Mouse (Mus musculus) midbrain, embryonic 11.5 days (tissue): ENCODE data around the gene 1110032F04Rik. TPM values are rescaled to one million over a fixed set of nuclear protein-coding genes. Genes with fewer than 3 reads are reported as not detected.
A peak's percentile ranks its signal among the peaks of the same experiment; 100 is the strongest.

Experiments used
- ATAC-seq: fragments of 200-750 bp; cut with Nextera tagmentation; 2 replicates; pipeline ENCODE4 v1.8.0; 2017; ENCODE audit warnings: moderate TSS enrichment, moderate library complexity; ENCODE audit not compliant: low FRiP score
- DNase-seq: peaks from one replicate; pipeline ENCODE4 v3.0.0; 2015; ENCODE audit warnings: low spot score; ENCODE audit errors: missing footprints
- H3K27ac ChIP-seq: fragments of 300-500 bp; sonication (generic); 2 replicates; pipeline ENCODE4 v1.5.1; 2014; ENCODE audit warnings: low read depth, low read length
- H3K27me3 ChIP-seq: fragments of 300-500 bp; sonication (generic); 2 replicates; pipeline ENCODE4 v1.6.1; 2014; ENCODE audit warnings: mild to moderate bottlenecking, low read length, moderate library complexity, mixed read lengths; ENCODE audit not compliant: control insufficient read depth, insufficient read depth
- H3K36me3 ChIP-seq: fragments of 300-500 bp; sonication (generic); 2 replicates; pipeline ENCODE4 v1.6.1; 2014; ENCODE audit warnings: mild to moderate bottlenecking, low read length, moderate library complexity, mixed read lengths; ENCODE audit not compliant: control insufficient read depth, insufficient read depth
- H3K4me1 ChIP-seq: fragments of 300-500 bp; sonication (generic); 2 replicates; pipeline ENCODE4 v1.6.1; 2014; ENCODE audit warnings: low read length; ENCODE audit not compliant: control insufficient read depth, insufficient read depth
- H3K4me2 ChIP-seq: fragments of 300-500 bp; sonication (generic); 2 replicates; pipeline ENCODE4 v1.6.1; 2014; ENCODE audit warnings: mild to moderate bottlenecking, moderate library complexity
- H3K4me3 ChIP-seq: fragments of 300-500 bp; sonication (generic); 2 replicates; pipeline ENCODE4 v1.5.1; 2014; ENCODE audit warnings: low read depth, low read length
- H3K9ac ChIP-seq: fragments of 300-500 bp; sonication (generic); 2 replicates; pipeline ENCODE4 v1.6.1; 2014; ENCODE audit warnings: low read length
- H3K9me3 ChIP-seq: fragments of 300-500 bp; sonication (generic); 2 replicates; pipeline ENCODE4 v1.6.1; 2016; ENCODE audit warnings: low read length; ENCODE audit not compliant: control insufficient read depth
- WGBS: fragments of 180-500 bp; shearing (Covaris S2); extraction: QIAGEN DNeasy Blood & Tissue Kit; methylation state at CpG from one replicate; pipeline ENCODE4 v1.1.7; 2014; 5-methylcytosine and 5-hydroxymethylcytosine counted together
- polyA plus RNA-seq: library from polyadenylated mRNA; unstranded; fragments of >200 nt; fragmentation: Nextera tagmentation; extraction: Ambion mirVana; gene quantifications from 2 replicates; pipeline ENCODE4 v1.2.1, GENCODE M21; 2014

1110032F04Rik gene
- polyA plus RNA-seq = 1.4 and 1.9 TPM in 2 replicates

DNA sequence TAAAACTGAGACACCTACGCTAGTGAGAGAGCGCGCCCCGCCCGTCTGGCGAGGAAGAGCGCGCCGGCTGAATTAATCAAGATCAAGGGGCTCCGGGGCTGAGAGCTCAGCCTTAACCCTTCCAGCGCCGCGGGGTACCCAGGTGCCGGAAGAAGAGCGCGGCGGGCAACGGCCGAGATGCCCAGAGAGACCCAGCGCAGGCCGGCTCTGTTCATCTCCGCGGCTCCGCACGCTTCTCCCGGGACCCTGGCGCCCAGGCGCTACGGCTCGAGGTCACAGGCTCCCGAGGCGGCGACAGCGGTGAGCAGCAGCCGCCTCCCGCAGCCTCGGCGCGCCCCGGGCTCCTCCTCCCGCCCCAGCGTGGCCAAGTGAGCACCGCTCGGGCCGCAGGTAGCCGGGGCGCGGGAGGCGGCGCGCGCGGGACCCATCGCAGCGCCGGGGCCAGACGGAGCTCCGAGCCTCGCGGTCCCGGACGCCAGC is at the start of gene 1110032F04Rik:
Gene 1110032F04Rik (plus strand): TSS at position 376 of the 480 bp plus-strand sequence.
- DNase-seq = peak; percentile 96
- ATAC-seq = peak; percentile 87
- Histone ChIP-seq H3K9me3 (no peaks in the 10 kb centered on the region), H3K4me3 (peak within 1 kb of the TSS; percentile 63), H3K36me3 (no peaks in the 10 kb centered on the region), H3K4me1 (peaks cover 4% of the 10 kb centered on the region), H3K27ac (no peak within 1 kb of the TSS; the same call in 1 of the 2 replicates), H3K27me3 (peaks cover 24% of the 10 kb centered on the region), H3K4me2 (peak within 1 kb of the TSS; percentile 98), H3K9ac (peak within 1 kb of the TSS; percentile 70)
- under 1% methylated on average over 62 of the region's 62 CpGs for WGBS

GRCm38 (mm10) chr3:68821406-68821805 is 48.0 kb upstream of the 1110032F04Rik start:
- no peak for ATAC-seq
- Histone ChIP-seq H3K27me3 (no peaks in the 10 kb centered on the region), H3K9ac (no peak overlapping the region), H3K27ac (no peak overlapping the region), H3K4me3 (no peak overlapping the region), H3K4me1 (peaks cover 3% of the 10 kb centered on the region; the same call in 1 of the 2 replicates), H3K9me3 (no peaks in the 10 kb centered on the region), H3K36me3 (no peaks in the 10 kb centered on the region), H3K4me2 (no peak overlapping the region)
- 77% methylated on average over 4 of the region's 4 CpGs for WGBS
- no peak for DNase-seq

DNA sequence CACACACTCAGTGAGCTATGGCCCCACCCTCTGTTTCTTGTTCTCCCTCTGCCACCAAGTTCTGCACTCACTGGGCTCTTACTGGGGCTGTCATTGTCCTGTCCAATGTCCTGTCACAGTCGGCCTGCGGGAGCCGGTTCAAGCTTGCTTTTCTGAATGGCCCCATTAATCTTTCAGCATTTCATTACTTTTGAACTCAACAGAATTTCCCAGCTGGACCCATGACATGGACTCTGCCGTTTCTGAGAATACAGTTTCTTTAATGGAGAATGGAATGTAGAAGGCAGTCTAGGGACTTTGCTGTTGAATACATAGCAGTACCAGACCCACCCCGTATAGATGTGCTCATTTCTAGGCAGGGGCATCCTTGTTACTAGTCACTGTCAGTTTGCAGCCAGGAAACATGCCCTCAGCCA is 47.5 kb upstream of the 1110032F04Rik start:
- H3K27ac ChIP-seq = no peak overlapping the region
- H3K9me3 ChIP-seq = no peaks in the 10 kb centered on the region
- no peaks in the 10 kb centered on the region for H3K27me3 ChIP-seq
- H3K9ac ChIP-seq = no peak overlapping the region
- H3K36me3 ChIP-seq = no peaks in the 10 kb centered on the region
- no peak overlapping the region for H3K4me2 ChIP-seq
- H3K4me3 ChIP-seq = no peak overlapping the region
- H3K4me1 ChIP-seq = peaks cover 3% of the 10 kb centered on the region; the same call in 1 of the 2 replicates
- ATAC-seq (peak; percentile 73; the same call in 1 of the 2 replicates), DNase-seq (no peak)
- 47% methylated on average over 5 of the region's 5 CpGs for WGBS

GRCm38 (mm10) chr3:68823876-68824764 is 45.3 kb upstream of the 1110032F04Rik start:
- no peaks in the 10 kb centered on the region for H3K9me3 ChIP-seq
- H3K4me2 ChIP-seq = no peak overlapping the region
- DNase-seq (no peak), ATAC-seq (no peak)
- H3K4me1 ChIP-seq = peaks cover 3% of the 10 kb centered on the region; the same call in 1 of the 2 replicates
- no peak overlapping the region for H3K4me3 ChIP-seq
- WGBS = 82% methylated on average over 15 of the region's 15 CpGs
- H3K27me3 ChIP-seq = no peaks in the 10 kb centered on the region
- no peak overlapping the region for H3K27ac ChIP-seq
- no peaks in the 10 kb centered on the region for H3K36me3 ChIP-seq
- H3K9ac ChIP-seq = no peak overlapping the region

- DNase-seq (no peak), ATAC-seq (no peak)
- Histone ChIP-seq H3K9ac (no peak overlapping the region), H3K27ac (no peak overlapping the region), H3K4me3 (no peak overlapping the region), H3K36me3 (no peaks in the 10 kb centered on the region), H3K9me3 (no peaks in the 10 kb centered on the region), H3K4me1 (peaks cover 3% of the 10 kb centered on the region; the same call in 1 of the 2 replicates), H3K4me2 (no peak overlapping the region), H3K27me3 (no peaks in the 10 kb centered on the region)
- WGBS = 91% methylated on average over 2 of the region's 2 CpGs
Observed at GRCm38 (mm10) chr3:68824765-68825090, 44.7 kb upstream of the 1110032F04Rik start.

GRCm38 (mm10) chr3:68825151-68825550 is 44.2 kb upstream of the 1110032F04Rik start:
- H3K27ac ChIP-seq = no peak overlapping the region
- H3K9ac ChIP-seq = no peak overlapping the region
- no peaks in the 10 kb centered on the region for H3K27me3 ChIP-seq
- no peaks in the 10 kb centered on the region for H3K9me3 ChIP-seq
- 83% methylated on average over 8 of the region's 8 CpGs for WGBS
- DNase-seq (no peak), ATAC-seq (no peak)
- H3K4me1 ChIP-seq = peaks cover 3% of the 10 kb centered on the region; the same call in 1 of the 2 replicates
- H3K4me2 ChIP-seq = no peak overlapping the region
- H3K36me3 ChIP-seq = no peaks in the 10 kb centered on the region
- no peak overlapping the region for H3K4me3 ChIP-seq

- ATAC-seq = no peak
- 96% methylated on average over 5 of the region's 5 CpGs for WGBS
Observed at GRCm38 (mm10) chr3:68827671-68828070, 41.7 kb upstream of the 1110032F04Rik start.

DNA sequence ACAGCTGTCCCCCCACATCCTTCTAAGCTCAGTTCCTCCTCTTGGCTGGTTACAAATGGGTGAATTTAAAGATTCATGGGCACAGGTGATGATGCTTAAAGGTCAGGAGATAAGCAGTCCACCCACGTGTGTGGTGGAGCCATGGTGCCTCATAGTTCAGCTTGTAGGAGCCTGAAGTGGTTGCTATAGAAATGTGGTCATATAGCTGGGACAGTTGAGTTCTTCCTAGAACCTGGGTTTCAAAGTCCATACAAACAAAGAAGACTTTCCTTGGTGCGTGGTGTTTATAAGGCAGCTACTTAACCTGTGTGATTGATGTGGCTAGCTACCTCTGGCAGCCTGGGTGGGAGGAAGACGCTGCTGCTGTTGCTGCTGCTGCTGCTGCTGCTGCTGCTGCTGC is 39.4 kb upstream of the 1110032F04Rik start:
- Histone ChIP-seq H3K9ac (no peak overlapping the region), H3K4me1 (no peaks in the 10 kb centered on the region), H3K4me3 (no peak overlapping the region), H3K27ac (no peak overlapping the region), H3K9me3 (no peaks in the 10 kb centered on the region), H3K4me2 (no peak overlapping the region), H3K27me3 (no peaks in the 10 kb centered on the region), H3K36me3 (no peaks in the 10 kb centered on the region)
- DNase-seq (no peak), ATAC-seq (no peak)
- 81% methylated on average over 3 of the region's 3 CpGs for WGBS

More at GRCm38 (mm10) chr3:68827671-68828070, 41.7 kb upstream of the 1110032F04Rik start:
- no peak overlapping the region for H3K9ac ChIP-seq
- no peaks in the 10 kb centered on the region for H3K9me3 ChIP-seq
- no peak for DNase-seq
- no peaks in the 10 kb centered on the region for H3K36me3 ChIP-seq
- H3K4me1 ChIP-seq = peaks cover 3% of the 10 kb centered on the region; the same call in 1 of the 2 replicates
- no peak overlapping the region for H3K27ac ChIP-seq
- H3K4me3 ChIP-seq = no peak overlapping the region
- H3K4me2 ChIP-seq = no peak overlapping the region
- no peaks in the 10 kb centered on the region for H3K27me3 ChIP-seq

- Histone ChIP-seq H3K36me3 (no peaks in the 10 kb centered on the region), H3K9ac (no peak overlapping the region), H3K27me3 (no peaks in the 10 kb centered on the region), H3K4me1 (no peaks in the 10 kb centered on the region), H3K27ac (no peak overlapping the region), H3K4me2 (no peak overlapping the region), H3K4me3 (no peak overlapping the region), H3K9me3 (no peaks in the 10 kb centered on the region)
- ATAC-seq (peak; percentile 78; the same call in 1 of the 2 replicates), DNase-seq (peak; percentile 49)
- 75% methylated on average over 6 of the region's 6 CpGs for WGBS
Observed at GRCm38 (mm10) chr3:68836857-68837499, 32.4 kb upstream of the 1110032F04Rik start.
